Mouse (Mus musculus) left cerebral cortex, adult 18-20 months (tissue): ENCODE measurements around the gene Uck1. TPM values are rescaled to one million over a fixed set of nuclear protein-coding genes. Genes with fewer than 3 reads are reported as not detected.
"Not testable (repeated sequence)": the region's sequence is repeated elsewhere in the genome, so short reads cannot be mapped to it uniquely, and the experiment has no call there.

Experiments used
- DNase-seq, 2 experiments: peaks; one replicate each; pipeline ENCODE4 v3.0.0; 2021 to 2022; ENCODE audit warnings: low spot score in 2 of 2, mixed read lengths in 1 of 2
- long read RNA-seq, 2 experiments: library from polyadenylated mRNA; stranded (forward); transcript quantifications; one replicate each; pipeline ENCODE4 v2.0.0; 2021
- total RNA-seq, 2 experiments: library from RNA; stranded (reverse); gene quantifications; 2 replicates each; pipeline ENCODE4 v1.2.3; 2021

Uck1 gene
- total RNA-seq, result 10 to 100 TPM; 49.6 to 53.6 TPM
- long read RNA-seq, experiment 1, transcript Uck1-201 (7 exons, 2,005 nt), result major isoform, 54 of 61 reads
- long read RNA-seq, experiment 1, partial matches to known transcripts, result 3 of 61 reads
- long read RNA-seq, experiment 1, other reads (novel, unspliced or antisense), result 4 of 61 reads
- long read RNA-seq, experiment 2, transcript Uck1-201 (7 exons, 2,005 nt), result major isoform, 36 of 44 reads
- long read RNA-seq, experiment 2, partial matches to known transcripts, result 4 of 44 reads
- long read RNA-seq, experiment 2, other reads (novel, unspliced or antisense), result 4 of 44 reads

DNA sequence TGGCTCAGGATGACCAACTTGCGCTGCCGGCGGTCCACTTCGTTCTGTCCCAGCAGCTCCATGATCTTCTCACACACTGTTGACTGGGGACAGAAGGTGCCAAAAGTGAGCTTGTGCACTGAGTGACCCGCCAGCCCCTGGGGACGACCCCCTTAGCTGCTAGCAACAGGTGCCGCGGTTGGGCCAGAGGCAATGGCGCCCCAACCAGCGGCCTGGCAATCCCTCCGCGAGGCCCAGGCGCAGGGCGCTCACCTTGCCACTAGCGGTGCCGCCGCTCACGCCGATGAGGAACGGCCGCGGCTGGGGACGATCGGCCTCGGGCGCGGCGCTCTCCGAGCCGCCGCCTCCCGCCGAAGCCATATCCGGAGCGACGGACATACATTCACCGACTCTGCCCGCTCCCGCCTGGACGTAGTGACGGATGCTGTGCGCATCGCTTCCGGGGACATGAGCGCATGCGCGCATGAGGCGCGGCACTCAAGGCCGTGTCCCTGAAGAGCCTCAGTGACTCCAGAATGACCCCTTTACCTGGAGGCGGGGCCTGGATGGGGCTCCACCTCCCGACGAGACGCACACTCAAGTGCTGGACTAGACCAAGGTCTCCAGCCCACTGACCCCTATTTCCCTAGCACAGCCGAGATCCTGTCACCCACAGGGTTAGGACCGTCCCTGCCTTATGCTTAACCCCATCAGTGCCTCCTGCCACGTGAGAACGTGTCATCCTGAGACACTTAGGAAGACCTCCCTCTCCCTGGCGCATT, at the start of gene Uck1:
TSS of gene Uck1 (minus strand) at position 503 of the 761 bp plus-strand sequence.
- DNase-seq, result peak; percentile 84 to 92

DNA sequence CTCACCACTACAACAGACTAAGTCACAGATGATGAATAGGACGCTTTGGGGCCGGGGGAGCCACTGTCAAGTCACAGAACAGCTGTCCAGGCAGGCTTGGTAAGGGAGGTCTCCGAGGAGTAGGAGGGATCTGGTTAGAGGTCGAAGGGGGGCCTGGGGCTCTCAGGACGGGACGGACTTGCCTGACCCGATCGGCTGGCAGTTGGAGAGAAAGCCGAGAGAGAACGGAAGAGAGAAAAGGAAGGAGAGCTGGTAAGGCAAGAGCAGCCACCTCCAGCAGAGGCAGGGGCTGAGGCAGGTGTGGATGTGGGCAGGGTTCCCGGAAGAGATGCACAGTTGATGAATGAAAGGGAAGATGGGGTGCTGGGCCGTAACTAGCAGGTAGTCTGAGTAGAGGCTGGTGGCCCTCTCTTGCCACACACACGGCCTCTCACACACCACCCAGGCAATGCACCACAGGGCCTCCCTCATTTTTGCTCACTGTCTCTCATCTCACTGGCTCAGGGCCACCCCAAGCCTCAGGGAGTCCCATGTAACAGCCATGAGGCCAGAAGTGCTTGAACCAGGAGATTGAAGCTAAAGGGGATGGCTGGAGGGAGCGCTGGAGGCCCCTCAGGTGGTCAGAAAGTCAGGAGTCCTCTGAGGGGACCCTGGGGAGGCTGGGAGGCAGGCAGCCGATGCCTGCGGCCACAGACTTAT, 49.1 kb upstream of the Uck1 start:
- DNase-seq, result no peak

DNA sequence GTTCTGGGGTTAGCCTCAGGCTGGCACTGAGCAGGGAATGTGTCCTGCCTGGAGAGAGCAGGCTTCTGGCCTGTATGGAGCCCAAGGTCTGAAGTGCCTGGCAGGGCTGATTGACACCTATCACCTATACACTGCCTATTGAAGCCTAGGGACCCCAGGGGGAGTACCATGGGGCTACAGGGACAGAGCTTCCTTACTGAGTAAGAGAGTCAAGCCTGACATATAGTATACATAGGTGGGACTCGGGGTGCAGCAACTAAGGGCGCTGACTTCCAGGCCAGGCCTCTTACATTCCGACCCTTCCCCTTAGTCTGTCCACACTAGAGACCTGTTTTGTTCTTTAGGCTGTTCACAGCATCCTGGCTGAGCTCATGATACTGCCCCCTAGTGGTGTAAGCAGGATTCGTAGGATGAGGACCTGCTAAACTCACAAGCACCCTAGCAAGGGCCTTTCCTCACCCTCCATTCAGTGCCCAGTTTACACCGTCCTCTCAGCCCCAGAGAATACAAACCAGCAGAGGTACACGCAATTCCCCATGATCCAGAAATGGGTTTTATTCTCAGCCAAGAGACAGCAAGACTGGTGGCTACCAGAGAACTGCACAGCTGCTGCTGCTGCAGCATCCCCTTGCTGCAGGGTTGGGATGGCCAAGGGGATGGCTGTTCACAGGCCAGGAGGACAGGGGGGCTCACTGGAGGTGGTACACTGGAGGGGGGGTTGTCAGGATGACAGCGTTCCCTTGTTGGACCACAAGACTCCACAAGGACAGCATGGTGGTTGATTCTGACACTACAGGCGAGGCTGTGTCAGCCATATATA, 48.2 kb upstream of the Uck1 start:
- peak in 1 of 2 experiments; percentile 78 for DNase-seq

DNA sequence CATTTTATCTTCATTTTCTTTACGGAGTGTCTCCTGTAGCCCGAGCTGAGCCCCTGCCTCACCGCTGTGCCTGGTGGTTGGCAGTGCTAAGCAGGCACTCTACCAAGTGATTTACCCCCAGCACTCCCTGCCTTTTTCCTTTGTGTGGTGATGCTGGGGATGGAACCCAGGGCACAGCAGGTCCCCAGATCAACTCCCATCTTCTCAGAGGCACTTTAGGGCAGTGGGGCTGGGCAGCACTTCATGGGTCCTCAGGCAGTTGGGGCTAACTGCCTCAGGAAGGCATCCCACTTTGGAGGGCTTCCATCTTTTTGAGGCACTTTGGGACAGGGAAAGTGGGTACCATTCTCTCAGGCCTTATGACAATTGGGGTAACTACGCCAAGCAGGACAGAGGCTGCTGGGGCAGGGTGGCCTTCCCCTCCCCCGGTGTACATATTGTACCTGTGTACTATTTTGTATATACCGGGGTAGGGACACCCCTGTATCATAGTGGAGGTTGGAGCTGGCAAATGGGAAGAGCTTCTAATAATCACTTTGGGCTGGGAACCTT, 47.4 kb upstream of the Uck1 start:
- no peak for DNase-seq

DNA sequence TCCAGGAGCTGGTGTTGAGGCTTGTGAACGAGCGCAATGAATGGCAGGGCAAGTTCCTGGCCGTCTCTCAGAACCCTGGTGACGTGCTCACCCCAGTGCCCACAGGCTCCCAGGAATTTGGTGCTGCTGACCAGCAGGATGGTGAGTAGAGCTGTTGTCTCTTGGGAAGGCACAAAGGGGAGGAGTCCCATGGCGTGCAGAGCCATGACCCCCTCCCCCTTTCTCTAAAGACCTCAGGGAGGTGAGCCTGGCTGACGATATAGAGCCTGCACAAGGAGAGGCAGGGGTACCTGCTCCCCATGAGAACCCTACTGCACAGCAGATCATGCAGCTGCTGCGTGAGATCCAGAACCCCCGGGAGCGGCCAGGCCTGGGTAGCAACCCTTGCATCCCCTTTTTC, 46.2 kb upstream of the Uck1 start:
- DNase-seq, result no peak

DNA sequence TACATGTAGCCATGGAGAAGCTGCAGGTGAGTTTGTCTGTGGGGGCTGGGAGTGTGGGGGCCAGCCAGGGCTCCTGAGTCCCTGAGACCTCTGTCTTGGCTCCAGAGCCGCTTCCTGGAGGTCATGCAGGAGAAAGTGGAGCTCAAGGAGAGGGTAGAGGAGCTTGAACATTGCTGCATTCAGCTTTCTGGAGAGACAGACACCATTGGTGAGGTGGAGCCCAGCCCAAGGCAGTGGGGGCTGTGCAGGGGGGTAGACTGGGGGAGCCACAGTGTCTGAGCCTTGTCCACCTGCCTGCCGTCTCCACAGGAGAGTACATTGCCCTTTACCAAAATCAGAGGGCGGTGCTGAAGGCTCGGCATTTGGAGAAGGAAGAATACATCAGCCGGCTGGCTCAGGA, 45.7 kb upstream of the Uck1 start:
- no peak for DNase-seq

DNA sequence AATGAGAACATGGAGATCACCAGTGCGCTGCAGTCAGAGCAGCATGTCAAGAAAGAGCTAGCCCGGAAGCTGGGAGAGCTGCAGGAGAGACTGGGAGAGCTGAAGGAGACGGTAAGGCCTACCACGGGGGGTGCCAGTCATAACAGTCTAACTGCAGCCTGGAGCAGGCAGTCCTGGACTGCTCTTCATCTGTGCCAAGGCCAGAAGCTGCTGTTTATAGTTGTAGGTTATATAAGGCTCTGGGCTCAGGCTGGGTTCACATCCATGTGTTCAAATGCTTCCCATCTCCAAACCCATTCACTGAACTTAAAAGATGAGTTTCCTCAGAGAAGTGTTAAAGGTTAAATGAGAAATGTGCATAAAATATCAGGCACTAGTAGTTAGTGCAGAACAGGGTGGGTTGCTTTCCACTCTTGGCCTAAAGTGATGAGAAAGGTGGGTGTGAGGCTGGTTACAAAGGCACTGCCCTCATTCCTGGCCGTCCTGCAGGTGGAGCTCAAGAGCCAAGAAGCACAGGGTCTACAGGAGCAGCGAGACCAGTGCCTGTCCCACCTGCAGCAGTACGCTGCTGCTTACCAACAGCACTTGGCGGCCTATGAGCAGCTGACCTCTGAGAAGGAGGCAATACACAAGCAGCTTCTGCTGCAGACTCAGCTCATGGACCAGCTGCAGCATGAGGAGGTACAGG, 44.3 kb upstream of the Uck1 start:
- peak in 1 of 2 experiments; percentile 70 for DNase-seq

DNA sequence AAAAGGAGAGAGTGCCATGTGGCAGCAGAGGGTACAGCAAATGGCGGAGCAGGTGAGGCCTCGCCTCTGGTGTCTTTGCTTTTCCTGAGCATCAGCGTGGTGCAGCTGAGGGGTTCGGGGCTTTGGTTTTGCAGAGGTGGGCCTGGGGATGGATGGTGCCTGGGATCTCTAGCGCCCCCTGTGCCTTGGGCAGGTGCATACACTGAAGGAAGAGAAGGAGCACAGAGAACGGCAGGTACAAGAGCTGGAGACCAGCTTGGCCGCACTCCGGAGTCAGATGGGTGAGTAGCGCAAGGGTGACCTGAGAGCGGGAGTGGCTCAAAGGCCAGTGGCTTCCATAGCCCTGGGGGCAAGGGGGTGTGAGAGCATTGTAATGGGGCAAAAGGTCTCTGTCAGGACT, 43.0 kb upstream of the Uck1 start:
- no peak for DNase-seq

DNA sequence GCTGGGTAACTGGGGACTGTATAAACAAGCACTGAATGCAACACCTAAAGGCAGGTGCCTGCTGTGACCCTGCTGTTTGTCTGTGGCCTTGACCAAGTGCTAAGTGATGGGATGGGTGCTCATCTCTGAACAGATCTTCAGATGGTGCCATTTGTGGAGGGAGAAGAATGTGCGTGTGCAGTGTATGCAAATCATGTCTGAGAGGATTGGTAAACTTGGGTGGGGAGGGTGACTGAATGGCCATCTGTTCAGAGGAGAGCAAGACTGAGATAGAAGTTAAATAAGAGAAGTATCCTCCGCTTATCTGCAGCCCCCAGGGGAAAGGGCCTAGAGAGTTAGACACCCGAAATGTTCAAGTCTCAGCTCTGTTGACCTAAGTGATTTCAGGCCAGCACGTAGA, 39.5 kb upstream of the Uck1 start:
- DNase-seq, result no peak

DNA sequence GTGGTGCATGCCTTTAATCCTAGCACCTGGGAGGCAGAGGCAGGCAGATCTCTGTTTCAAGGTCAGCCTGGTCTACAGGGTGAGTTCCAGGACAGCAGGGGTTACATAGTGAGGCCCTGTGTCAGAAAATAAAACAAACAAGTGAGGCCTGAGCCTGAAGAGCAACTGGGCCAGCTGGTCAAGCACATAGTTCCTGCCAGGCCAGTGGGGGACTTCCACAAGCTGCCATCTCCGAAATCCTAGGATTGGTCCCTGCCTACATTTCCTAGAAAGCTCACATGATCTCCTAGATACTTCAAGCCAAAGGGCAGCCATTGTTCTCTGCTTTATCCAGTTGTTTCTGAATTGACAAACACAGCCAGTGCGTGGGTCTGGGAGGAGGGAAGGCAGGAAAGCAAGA, 35.9 kb upstream of the Uck1 start:
- not testable (repeated sequence) for DNase-seq

DNA sequence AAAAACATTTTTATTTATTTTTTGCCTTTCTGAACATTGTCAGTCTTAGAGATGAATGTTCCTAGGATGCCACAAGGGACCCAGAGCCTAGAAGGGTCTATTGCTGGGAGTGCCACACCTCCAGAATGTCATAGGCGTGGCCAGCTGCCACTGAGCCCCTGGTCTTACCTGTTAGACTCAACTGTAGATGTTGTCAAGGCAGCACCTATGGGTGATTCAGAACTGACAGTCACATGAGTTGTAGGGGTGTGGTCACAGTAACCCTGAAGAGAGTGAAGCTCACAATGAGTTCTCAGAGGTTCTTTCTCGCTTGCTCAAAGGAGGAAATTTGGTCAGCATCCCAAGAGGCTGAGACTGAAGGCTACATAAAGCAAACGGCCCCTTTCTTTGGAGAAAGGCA, 35.3 kb upstream of the Uck1 start:
- DNase-seq, result no peak

DNA sequence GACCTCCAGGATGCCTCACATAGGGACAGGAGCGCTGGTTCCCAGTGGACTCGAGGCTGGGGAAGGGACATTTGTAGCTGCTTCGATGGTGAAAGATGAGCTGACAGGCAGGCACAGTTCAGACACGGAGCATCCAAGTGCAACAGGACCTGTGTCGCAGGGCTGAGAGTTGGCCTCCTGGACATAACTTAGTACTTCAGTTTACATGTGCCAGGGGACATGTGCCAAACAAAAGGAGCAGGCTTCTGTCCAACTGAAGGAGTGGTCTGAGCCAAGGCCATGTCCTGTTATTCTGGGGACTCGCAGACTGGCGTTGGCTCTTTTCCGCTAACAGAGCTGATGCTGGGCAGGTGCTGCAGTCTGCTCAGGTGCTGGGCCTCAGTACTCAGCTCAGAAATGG, 34.4 kb upstream of the Uck1 start:
- no peak for DNase-seq

DNA sequence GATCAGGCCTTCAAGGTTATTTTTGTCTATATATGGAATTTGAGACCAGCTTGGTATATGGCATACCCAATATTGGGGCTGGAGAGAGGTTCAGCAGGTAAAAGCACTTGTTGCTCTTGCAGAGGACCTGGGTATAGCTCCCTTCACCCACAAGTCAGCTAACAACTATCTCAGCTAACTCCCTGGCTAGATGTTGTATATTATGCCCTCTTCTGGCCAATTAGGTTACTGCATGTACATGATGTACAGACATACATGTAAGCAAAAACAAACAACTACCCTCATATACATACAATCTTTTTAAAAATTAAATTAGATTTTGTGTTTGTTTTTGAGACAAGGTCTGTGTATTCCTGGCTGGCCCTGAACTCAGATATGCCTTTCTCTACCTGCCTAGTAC, 29.6 kb upstream of the Uck1 start:
- DNase-seq, result no peak

DNA sequence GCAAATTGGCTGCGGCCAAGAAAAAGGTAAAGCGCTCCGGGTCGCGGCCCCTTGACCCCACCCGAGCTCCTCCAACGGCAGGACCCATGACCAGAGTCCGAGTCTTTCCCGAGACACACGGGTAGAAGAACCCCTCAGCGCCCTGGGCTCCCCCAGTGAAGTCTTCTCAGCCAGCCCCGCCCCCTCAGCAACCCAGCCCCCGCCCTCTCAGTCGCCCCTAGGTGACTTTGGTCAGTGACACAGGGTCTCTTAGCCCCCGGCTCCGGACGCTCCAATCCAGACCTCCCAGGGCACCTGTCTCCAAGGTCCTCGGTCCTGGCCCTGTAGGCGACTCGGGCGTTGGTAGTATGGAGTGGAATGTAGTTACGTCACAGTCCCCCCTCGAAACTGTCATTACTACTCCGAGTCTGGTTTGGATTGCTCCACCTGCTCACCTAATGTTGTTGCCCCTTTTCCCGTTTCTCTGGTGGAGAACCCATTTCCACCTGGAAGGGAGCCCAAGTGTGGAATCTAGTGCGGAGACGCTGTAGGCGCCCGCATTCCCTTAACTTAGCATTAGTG, 28.5 kb upstream of the Uck1 start:
- DNase-seq, result no peak

DNA sequence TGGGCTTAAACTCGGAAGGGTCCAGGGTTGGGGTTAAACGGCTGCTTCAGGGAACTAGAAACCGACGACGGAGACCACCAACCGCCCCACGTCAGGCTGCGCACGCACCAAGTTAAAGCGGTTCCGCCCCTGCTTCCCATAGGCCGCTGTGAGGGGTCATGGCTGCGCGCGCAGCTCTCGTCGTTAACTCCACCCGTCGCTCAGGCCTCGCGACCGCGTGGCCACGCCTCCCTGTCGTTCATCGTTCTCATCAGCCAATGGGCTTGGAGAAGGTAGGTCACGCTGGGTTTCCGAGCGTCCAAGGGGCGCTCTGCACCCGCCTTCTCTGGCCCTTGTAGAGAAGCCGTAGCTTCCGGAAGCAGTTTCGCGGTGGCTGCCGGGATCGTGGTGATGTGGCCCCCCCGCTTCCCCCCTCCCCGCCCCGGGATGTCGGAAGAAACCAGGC, 28.0 kb upstream of the Uck1 start, which contains the start of gene Swi5:
TSS of gene Swi5 (minus strand) at position 153 of the 445 bp plus-strand sequence.
- peak; percentile 98 to 99 for DNase-seq

DNA sequence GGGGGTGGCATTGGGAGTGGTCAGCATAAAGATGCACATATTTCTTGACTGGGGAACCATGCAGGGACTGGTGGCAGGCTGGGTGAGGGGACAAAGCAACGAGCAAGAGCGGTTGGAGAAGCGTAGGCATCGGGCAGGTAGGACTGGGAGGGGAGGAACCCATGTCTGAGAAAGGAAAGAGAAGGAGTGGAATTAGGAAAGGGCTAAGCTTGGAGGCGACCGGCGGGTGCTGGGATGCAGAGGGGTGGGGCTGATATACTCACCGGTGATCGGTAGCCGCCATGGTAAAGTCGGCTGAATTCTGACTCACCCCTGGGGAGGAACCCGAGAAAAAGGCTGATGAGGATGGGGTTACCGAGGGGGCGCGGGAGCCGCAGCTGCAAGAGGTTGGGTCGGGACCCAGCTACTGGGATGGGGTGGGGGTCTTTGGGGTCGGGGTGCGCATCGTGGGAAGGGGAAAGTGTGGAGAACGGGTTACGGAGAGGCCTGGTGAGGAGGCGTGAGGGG, 27.4 kb upstream of the Uck1 start, which contains the start of gene Golga2:
TSS of gene Golga2 (plus strand) at position 51 of the 507 bp plus-strand sequence.
- DNase-seq, result no peak

DNA sequence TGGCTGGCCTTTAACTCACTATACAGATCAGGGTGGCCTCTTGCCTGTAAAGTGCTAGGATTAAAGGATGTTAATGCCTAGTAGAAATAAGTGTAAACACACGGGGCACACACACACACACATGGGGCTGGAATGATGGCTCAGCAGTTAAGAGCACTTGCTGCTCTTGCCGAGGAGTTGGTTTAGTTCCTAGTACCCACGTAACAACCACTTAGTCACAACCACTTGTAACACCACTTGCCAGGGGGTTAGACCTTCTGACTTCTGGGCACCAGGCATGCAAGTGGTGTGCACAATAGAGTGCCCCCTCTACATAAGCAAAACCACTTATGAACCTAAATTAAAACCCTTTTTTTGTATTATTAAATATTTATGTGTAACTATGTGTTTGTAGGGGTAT, 24.0 kb upstream of the Uck1 start:
- DNase-seq, result no peak

DNA sequence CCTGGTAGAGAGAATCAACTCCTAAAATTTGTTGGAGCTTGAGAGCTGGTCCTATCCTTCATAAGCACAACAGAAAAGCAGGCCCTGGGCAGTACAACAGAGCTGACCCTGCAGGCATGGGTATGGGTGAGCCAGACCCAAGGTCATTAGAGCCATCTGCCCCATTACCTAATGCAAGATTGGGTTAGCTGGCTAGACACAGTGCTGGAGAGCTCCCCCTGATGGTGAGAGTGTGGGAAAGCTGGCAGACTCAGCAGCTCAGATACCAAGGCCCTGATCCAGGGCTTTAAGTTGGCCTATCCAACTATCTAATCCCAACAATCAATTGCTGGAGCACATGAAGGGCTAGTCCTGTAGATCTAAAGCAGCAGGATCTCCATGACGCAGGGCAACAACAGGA, 22.8 kb upstream of the Uck1 start:
- DNase-seq, result peak in 1 of 2 experiments; percentile 45

DNA sequence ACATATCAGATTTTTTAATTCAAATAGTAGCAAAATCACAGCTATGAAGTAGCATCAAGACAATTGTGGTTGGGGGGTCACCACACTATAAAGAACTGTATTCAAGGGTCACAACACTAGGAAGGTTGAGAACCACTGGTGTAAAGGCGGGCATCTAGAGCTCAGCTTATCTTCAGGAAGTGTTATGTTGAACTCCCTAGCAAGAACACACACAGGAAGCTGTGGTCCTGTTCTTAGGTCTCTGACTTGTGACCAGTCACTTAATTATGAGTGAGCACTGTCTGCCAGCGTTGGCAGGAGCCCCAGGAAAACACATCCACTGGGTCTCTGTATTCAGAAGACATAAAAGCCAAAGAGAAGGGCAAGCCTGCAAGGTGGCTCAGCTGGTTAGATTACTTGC, 22.3 kb upstream of the Uck1 start:
- no peak for DNase-seq

DNA sequence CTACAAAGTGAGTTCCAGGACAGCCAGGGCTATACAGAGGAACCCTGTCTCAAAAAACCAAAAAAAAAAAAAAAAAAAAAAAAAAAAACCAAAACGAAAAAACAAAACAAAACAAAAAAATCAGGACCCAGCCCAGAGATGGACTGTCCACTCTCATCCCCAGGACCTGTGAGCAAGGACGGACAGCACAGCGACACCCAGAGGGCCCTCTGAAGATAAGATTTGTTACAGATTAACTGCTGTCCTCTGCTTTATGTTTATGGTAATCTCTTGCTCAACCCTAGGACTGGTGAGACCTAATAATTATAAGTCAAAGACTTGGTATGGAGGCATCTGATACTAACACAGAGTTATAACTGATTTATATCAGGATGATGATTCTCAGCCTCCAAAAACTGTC, 15.9 kb upstream of the Uck1 start:
- no peak for DNase-seq
